In genomic region chr9:110665912-110666311, GRCm38 (mm10) we compare ENCODE assay signal across 7 mouse cellular contexts. TPM values are rescaled to one million over a fixed set of nuclear protein-coding genes. Genes with fewer than 3 reads are reported as not detected.
DNase-seq lines count a peak whose midpoint lies in the region; ATAC-seq and TF ChIP-seq lines count a peak whose summit lies in the region.

No protein-coding gene starts in this region.

- H3K4me2 ChIP-seq in liver, embryonic 13.5 days, result peak overlapping the region; percentile 77
- no peak overlapping the region for H3K4me2 ChIP-seq in neural tube, embryonic 13.5 days

- H3K4me1 ChIP-seq in thymus, adult 2 months (replicated peaks; ENCODE audit: control insufficient read depth, insufficient read depth, low read length), result peaks cover 18% of the 10 kb centered on the region
- peaks cover 97% of the 10 kb centered on the region for H3K4me1 ChIP-seq in liver, embryonic 13.5 days (replicated peaks)
- H3K4me1 ChIP-seq in neural tube, embryonic 13.5 days (replicated peaks), result peaks cover 40% of the 10 kb centered on the region

- WGBS in thymus, adult 2 months, result 8% methylated on average over 4 of the region's 4 CpGs
- 6% methylated on average over 4 of the region's 4 CpGs for WGBS in liver, embryonic 13.5 days (ENCODE audit: insufficient replicate concordance)
- WGBS in neural tube, embryonic 13.5 days, result 12% methylated on average over 4 of the region's 4 CpGs

- no peak for TF ChIP-seq POLR2A in thymus, adult 2 months (IDR thresholded peaks at IDR 0.05; ENCODE audit: control insufficient read depth, extremely low read depth, insufficient read depth, low read length, poor library complexity)

- no peaks in the 10 kb centered on the region for H3K36me3 ChIP-seq in thymus, adult 2 months (ENCODE audit: control insufficient read depth, insufficient read depth, low read length)
- 0 out of 2 replicates have a peak, but pooled peaks cover 5% of the 10 kb centered on the region for H3K36me3 ChIP-seq in liver, embryonic 13.5 days
- no peaks in the 10 kb centered on the region for H3K36me3 ChIP-seq in neural tube, embryonic 13.5 days

- no peak overlapping the region for H3K27ac ChIP-seq in thymus, adult 2 months (ENCODE audit: control insufficient read depth, insufficient read depth, low read length)
- H3K27ac ChIP-seq in liver, embryonic 13.5 days, result peak overlapping the region; percentile 90
- H3K27ac ChIP-seq in neural tube, embryonic 13.5 days (replicated peaks), result peak overlapping the region; percentile 28; the same call in 1 of the 2 replicates

- ATAC-seq in liver, embryonic 13.5 days (ENCODE audit: low read depth), result peak; percentile 81
- no peak for ATAC-seq in neural tube, embryonic 13.5 days (ENCODE audit: low read depth)

- H3K27me3 ChIP-seq in thymus, adult 2 months (ENCODE audit: control insufficient read depth, insufficient read depth, low read length), result no peaks in the 10 kb centered on the region
- H3K27me3 ChIP-seq in liver, embryonic 13.5 days, result no peaks in the 10 kb centered on the region
- no peaks in the 10 kb centered on the region for H3K27me3 ChIP-seq in neural tube, embryonic 13.5 days

- peak overlapping the region; percentile 71 for H3K9ac ChIP-seq in liver, embryonic 13.5 days
- no peak overlapping the region for H3K9ac ChIP-seq in neural tube, embryonic 13.5 days

- DNase-seq in thymus, adult 2 months, result peak; percentile 26
- no peak for DNase-seq in thymus, postnatal 25 days
- DNase-seq in heart, adult 8-10 months (ENCODE audit: low spot score), result peak; percentile 69
- DNase-seq in liver, embryonic 13.5 days, result no peak
- DNase-seq in urinary bladder, adult 18-20 months (ENCODE audit: low spot score in 2 of 2), result no peak
- DNase-seq in right cerebral cortex, postnatal 14 days, result no peak

- no peak overlapping the region for H3K4me3 ChIP-seq in thymus, adult 2 months (ENCODE audit: control insufficient read depth, insufficient read depth, low read length)
- peak overlapping the region; percentile 49 for H3K4me3 ChIP-seq in liver, embryonic 13.5 days (replicated peaks)
- H3K4me3 ChIP-seq in neural tube, embryonic 13.5 days, result no peak overlapping the region

- H3K9me3 ChIP-seq in liver, embryonic 13.5 days (replicated peaks), result no peaks in the 10 kb centered on the region
- no peaks in the 10 kb centered on the region for H3K9me3 ChIP-seq in neural tube, embryonic 13.5 days

- no peak for TF ChIP-seq CTCF in thymus, adult 2 months (IDR thresholded peaks at IDR 0.05; ENCODE audit: borderline replicate concordance, control insufficient read depth, extremely low read depth, insufficient read depth, low read length, poor library complexity)

RNA-seq across cellular contexts. Expression of gene Ccdc12, which starts 9.6 kb away (rescaled TPM):
- 105 and 152 TPM in 2 replicates for polyA plus RNA-seq in thymus, adult 2 months (2012; rRNA removed)
- 10 to 100 TPM; 56.2 to 69.2 (median 65.3) TPM for total RNA-seq in heart, adult 8-10 months (2022)
- 84.4 and 86.3 TPM in 2 replicates for polyA plus RNA-seq in liver, embryonic 13.5 days (2015; fragmentation: Nextera tagmentation; extraction: Ambion mirVana)
- polyA plus RNA-seq in neural tube, embryonic 13.5 days (2015; fragmentation: Nextera tagmentation; extraction: Ambion mirVana), result 105 and 118 TPM in 2 replicates

RNA-seq across cellular contexts. Expression of gene Nbeal2, which starts 12.0 kb away (rescaled TPM):
- 297 and 301 TPM in 2 replicates for polyA plus RNA-seq in thymus, adult 2 months (2012; rRNA removed)
- total RNA-seq in heart, adult 8-10 months (2022), result 10 to 100 TPM in 1 of 4 experiments, 1 to 10 TPM in 3; 5.8 to 10.8 (median 8.5) TPM
- 1.6 and 2.1 TPM in 2 replicates for polyA plus RNA-seq in liver, embryonic 13.5 days (2015; fragmentation: Nextera tagmentation; extraction: Ambion mirVana)
- 1.8 and 2.2 TPM in 2 replicates for polyA plus RNA-seq in neural tube, embryonic 13.5 days (2015; fragmentation: Nextera tagmentation; extraction: Ambion mirVana)

RNA-seq across cellular contexts. Expression of gene Nradd, which starts 41.7 kb away (rescaled TPM):
- polyA plus RNA-seq in thymus, adult 2 months (2012; rRNA removed), result 9.2 and 13.2 TPM in 2 replicates
- 1 to 10 TPM in 2 of 4 experiments, under 1 TPM in 2; 0.79 to 1.4 (median 0.97) TPM for total RNA-seq in heart, adult 8-10 months (2022)
- 2.7 and 2.8 TPM in 2 replicates for polyA plus RNA-seq in liver, embryonic 13.5 days (2015; fragmentation: Nextera tagmentation; extraction: Ambion mirVana)
- polyA plus RNA-seq in neural tube, embryonic 13.5 days (2015; fragmentation: Nextera tagmentation; extraction: Ambion mirVana), result 38.0 and 39.3 TPM in 2 replicates

Comparison
In these comparisons a context has a peak if more than half of its experiments do, and no peak if none do; other contexts are left out.
1. DNase-seq: peak in thymus, adult 2 months (single experiment) and heart, adult 8-10 months (single experiment); none in thymus, postnatal 25 days (single experiment), liver, embryonic 13.5 days (single experiment), urinary bladder, adult 18-20 months (0 of 2) and right cerebral cortex, postnatal 14 days (single experiment).
2. RNA of gene Nbeal2, which starts 12.0 kb away (polyA plus RNA-seq): 297 to 301 TPM in thymus, adult 2 months; 1.8 to 2.2 TPM in neural tube, embryonic 13.5 days and 1.6 to 2.1 TPM in liver, embryonic 13.5 days; every median in the first group is over 10 times any median in the second.